Mouse (Mus musculus) CD4-positive, CD25-positive, alpha-beta regulatory T cell (primary cell): ENCODE data around the gene Olfr503. TPM values are rescaled to one million over a fixed set of nuclear protein-coding genes. Genes with fewer than 3 reads are reported as not detected.

Experiments used
- polyA plus RNA-seq: library from polyadenylated mRNA; unstranded; fragments of 100-300 nt; shearing (Covaris generic); gene quantifications from one replicate; pipeline ENCODE4 v1.2.1, GENCODE M21; 2017

Olfr503 gene
- not detected for polyA plus RNA-seq

GRCm38 (mm10) chr7:108544227-108544626 lies at the start of gene Olfr503:
Olfr503 (plus strand) TSS chr7:108544527.

GRCm38 (mm10) chr7:108524965-108525364 lies 19.4 kb upstream of the Olfr503 start, which contains the start of gene Olfr502:
Olfr502 (minus strand) TSS chr7:108525065.

GRCm38 (mm10) chr7:108565693-108566092 lies 21.4 kb downstream of the Olfr503 start, which contains the start of gene Olfr504:
Olfr504 (minus strand) TSS chr7:108565793.

Other genes with a start within 250 kb of the Olfr503 start
- gene Olfr491, start 231.1 kb upstream of the Olfr503 start, polyA plus RNA-seq: not detected
- gene Olfr492, start 220.9 kb upstream of the Olfr503 start, polyA plus RNA-seq: not detected
- not detected for gene Olfr493, start 197.5 kb upstream of the Olfr503 start, polyA plus RNA-seq
- not detected for gene Olfr494, start 179.2 kb upstream of the Olfr503 start, polyA plus RNA-seq
- gene Olfr495, start 151.4 kb upstream of the Olfr503 start, polyA plus RNA-seq: not detected
- not detected for gene Olfr497, start 124.1 kb upstream of the Olfr503 start, polyA plus RNA-seq
- gene Olfr498, start 79.2 kb upstream of the Olfr503 start, polyA plus RNA-seq: not detected
- 0.11 TPM for gene Olfr502, start 19.5 kb upstream of the Olfr503 start, polyA plus RNA-seq
- not detected for gene Olfr504, start 21.3 kb downstream of the Olfr503 start, polyA plus RNA-seq
- not detected for gene Olfr506, start 66.3 kb downstream of the Olfr503 start, polyA plus RNA-seq
- not detected for gene Olfr507, start 77.3 kb downstream of the Olfr503 start, polyA plus RNA-seq
- gene Olfr508, start 85.5 kb downstream of the Olfr503 start, polyA plus RNA-seq: not detected
- not detected for gene Olfr509, start 107.4 kb downstream of the Olfr503 start, polyA plus RNA-seq
- not detected for gene Olfr510, start 121.9 kb downstream of the Olfr503 start, polyA plus RNA-seq
- not detected for gene Olfr512, start 168.8 kb downstream of the Olfr503 start, polyA plus RNA-seq
- not detected for gene Olfr513, start 206.4 kb downstream of the Olfr503 start, polyA plus RNA-seq